Comparison of ENCODE assay signal across 11 mouse cellular contexts in genomic region chr19:29930296-29930695, GRCm38 (mm10). TPM values are rescaled to one million over a fixed set of nuclear protein-coding genes. Genes with fewer than 3 reads are reported as not detected.
DNase-seq lines count a peak whose midpoint lies in the region; ATAC-seq and TF ChIP-seq lines count a peak whose summit lies in the region.
"Had no signal": no experiment of that assay in that cellular context is flagged by ENCODE, and none has a peak within 500 bp of the region (broad histone marks: within the 10 kb centered on the region; RNA-seq: fewer than 3 reads in every experiment).

No protein-coding gene starts in this region.

- peak; percentile 82 to 87 for DNase-seq in heart, adult 2 months
- no peak for DNase-seq in heart, embryonic 10.5 days (ENCODE audit: low spot score)
- peak; percentile 74 for DNase-seq in fat pad, adult 2 months (ENCODE audit: extremely low read depth, low read depth, low spot score)
- DNase-seq in heart, postnatal 4 days: peak; percentile 66
- DNase-seq in ovary, postnatal 14 days (ENCODE audit: low spot score): peak; percentile 57
- no peak for DNase-seq in layer of hippocampus, adult 9-11 months
- no peak for DNase-seq in limb, embryonic 10.5 days (ENCODE audit: low spot score)
- DNase-seq: B cell, adult 2 months; cerebellum, postnatal 10 days had no signal

- intact Hi-C loops in heart, adult 2 months (cut with DNase I): no loop called here

- H3K27me3 ChIP-seq in heart, adult 2 months (ENCODE audit: control insufficient read depth, insufficient read depth, low read length): no peaks in the 10 kb centered on the region
- no peaks in the 10 kb centered on the region for H3K27me3 ChIP-seq in heart, embryonic 10.5 days (ENCODE audit: insufficient read depth, poor library complexity, severe bottlenecking)
- no peaks in the 10 kb centered on the region for H3K27me3 ChIP-seq in intestine, embryonic 16.5 days (replicated peaks; ENCODE audit: control insufficient read depth, insufficient read depth, low read length)
- H3K27me3 ChIP-seq in limb, embryonic 10.5 days (ENCODE audit: low read depth, poor library complexity, severe bottlenecking): no peaks in the 10 kb centered on the region

- H3K4me2 ChIP-seq in intestine, embryonic 16.5 days (ENCODE audit: low read depth, low read length): no peak overlapping the region

- no peak overlapping the region for H3K4me3 ChIP-seq in heart, adult 2 months
- H3K4me3 ChIP-seq in heart, embryonic 10.5 days: no peak overlapping the region
- no peak overlapping the region for H3K4me3 ChIP-seq in intestine, embryonic 16.5 days (ENCODE audit: low read length)
- no peak overlapping the region for H3K4me3 ChIP-seq in limb, embryonic 10.5 days

- H3K27ac ChIP-seq in heart, adult 2 months: no peak overlapping the region; the same call in 1 of the 2 replicates
- H3K27ac ChIP-seq in heart, embryonic 10.5 days: no peak overlapping the region
- H3K27ac ChIP-seq in intestine, embryonic 16.5 days (ENCODE audit: low read length): no peak overlapping the region
- no peak overlapping the region for H3K27ac ChIP-seq in limb, embryonic 10.5 days
- H3K27ac ChIP-seq: macrophage had no signal

- WGBS in heart, adult 2 months: 33% methylated on average over 5 of the region's 5 CpGs
- WGBS in heart, embryonic 10.5 days: 67% methylated on average over 5 of the region's 5 CpGs
- WGBS in intestine, embryonic 16.5 days: 65% methylated on average over 5 of the region's 5 CpGs
- 47% methylated on average over 5 of the region's 5 CpGs for WGBS in limb, embryonic 10.5 days

- no peak overlapping the region for H3K9ac ChIP-seq in heart, adult 2 months (ENCODE audit: low read depth, low read length)
- H3K9ac ChIP-seq in intestine, embryonic 16.5 days (ENCODE audit: low read depth, low read length): no peak overlapping the region

- TF ChIP-seq CTCF in heart, adult 2 months (IDR thresholded peaks at IDR 0.05): no peak

- TF ChIP-seq EP300 in heart, adult 2 months (IDR thresholded peaks at IDR 0.05; ENCODE audit: insufficient read depth, low read depth, low read length): peak; percentile 61; the same call in 1 of the 2 replicates

- ATAC-seq in intestine, embryonic 16.5 days: no peak

- no peaks in the 10 kb centered on the region for H3K9me3 ChIP-seq in heart, embryonic 10.5 days
- H3K9me3 ChIP-seq in intestine, embryonic 16.5 days (ENCODE audit: control insufficient read depth, low read length): no peaks in the 10 kb centered on the region
- no peaks in the 10 kb centered on the region for H3K9me3 ChIP-seq in limb, embryonic 10.5 days (replicated peaks)

- no peaks in the 10 kb centered on the region for H3K79me2 ChIP-seq in heart, adult 2 months (replicated peaks; ENCODE audit: control insufficient read depth, insufficient read depth, low read length)

- peaks cover 3% of the 10 kb centered on the region for H3K4me1 ChIP-seq in heart, adult 2 months (ENCODE audit: control insufficient read depth, insufficient read depth, low read length)
- peaks cover 13% of the 10 kb centered on the region for H3K4me1 ChIP-seq in heart, embryonic 10.5 days
- H3K4me1 ChIP-seq in intestine, embryonic 16.5 days (ENCODE audit: control insufficient read depth, insufficient read depth, low read length): no peaks in the 10 kb centered on the region
- peaks cover 12% of the 10 kb centered on the region for H3K4me1 ChIP-seq in limb, embryonic 10.5 days

- TF ChIP-seq POLR2A in heart, adult 2 months (IDR thresholded peaks at IDR 0.05; ENCODE audit: insufficient read depth, low read depth, low read length): 0 out of 2 replicates have a peak, but pooled peaks have one; percentile 18

- no peaks in the 10 kb centered on the region for H3K36me3 ChIP-seq in heart, adult 2 months (ENCODE audit: control insufficient read depth, insufficient read depth, low read length)
- no peaks in the 10 kb centered on the region for H3K36me3 ChIP-seq in heart, embryonic 10.5 days
- H3K36me3 ChIP-seq in intestine, embryonic 16.5 days (ENCODE audit: control insufficient read depth, insufficient read depth, low read length): no peaks in the 10 kb centered on the region
- no peaks in the 10 kb centered on the region for H3K36me3 ChIP-seq in limb, embryonic 10.5 days

RNA-seq across cellular contexts. Expression of gene Il33, which starts 5.4 kb away (rescaled TPM):
- total RNA-seq in heart, adult 2 months (2021): 1 to 10 TPM; 5.7 to 8.2 TPM
- polyA plus RNA-seq in heart, adult 2 months (2012; rRNA removed): 3.7 and 7.3 TPM in 2 replicates
- 1.1 and 1.7 TPM in 2 replicates for polyA plus RNA-seq in heart, embryonic 10.5 days (2016; fragmentation: Nextera tagmentation; extraction: Ambion mirVana)
- 1 to 10 TPM; 2.5 to 3.4 TPM for total RNA-seq in heart, postnatal 4 days (2021)
- 15.9 and 17.4 TPM in 2 replicates for polyA plus RNA-seq in intestine, embryonic 16.5 days (2015; fragmentation: Nextera tagmentation; extraction: Ambion mirVana)
- polyA plus RNA-seq in limb, embryonic 10.5 days (2016; fragmentation: Nextera tagmentation; extraction: Ambion mirVana): 0.21 and 0.34 TPM in 2 replicates
- polyA plus RNA-seq: macrophage had no signal

Comparison
In these comparisons a context has a peak if more than half of its experiments do, and no peak if none do; other contexts are left out.
1. DNase-seq: peak in heart, adult 2 months (2 of 2), fat pad, adult 2 months (single experiment), heart, postnatal 4 days (single experiment) and ovary, postnatal 14 days (single experiment); none in heart, embryonic 10.5 days (single experiment), layer of hippocampus, adult 9-11 months (single experiment) and limb, embryonic 10.5 days (single experiment).